ENCODE assay signal across 17 mouse cellular contexts in genomic region chr14:48503691-48504565, GRCm38 (mm10). TPM values are rescaled to one million over a fixed set of nuclear protein-coding genes. Genes with fewer than 3 reads are reported as not detected.
DNase-seq lines count a peak whose midpoint lies in the region; ATAC-seq and TF ChIP-seq lines count a peak whose summit lies in the region.
"Had no signal": no experiment of that assay in that cellular context is flagged by ENCODE, and none has a peak within 500 bp of the region (broad histone marks: within the 10 kb centered on the region; RNA-seq: fewer than 3 reads in every experiment).

No protein-coding gene starts in this region.

- no peak for TF ChIP-seq POLR2A in liver, adult 2 months (IDR thresholded peaks at IDR 0.05; ENCODE audit: extremely low read depth, insufficient read depth, low read length)

- no peaks in the 10 kb centered on the region for H3K79me2 ChIP-seq in liver, adult 2 months (ENCODE audit: control insufficient read depth, insufficient read depth, low read length)

- peak; percentile 96 for DNase-seq in liver, adult 2 months (ENCODE audit: extremely low read depth, low read depth, low spot score)
- DNase-seq in midbrain, embryonic 11.5 days (ENCODE audit: low spot score, missing footprints): peak; percentile 93
- peak; percentile 19 for DNase-seq in retina, postnatal 1 day
- no peak for DNase-seq in spleen, adult 12 weeks (ENCODE audit: low spot score)
- no peak for DNase-seq in cerebellum, adult 11-12 months
- DNase-seq: adrenal gland, adult 2 months; heart, adult 2 months had no signal

- peaks cover 3% of the 10 kb centered on the region; the same call in 1 of the 2 replicates for H3K36me3 ChIP-seq in liver, adult 2 months (ENCODE audit: control insufficient read depth, insufficient read depth, low read length)
- H3K36me3 ChIP-seq in liver, embryonic 12.5 days: no peaks in the 10 kb centered on the region
- H3K36me3 ChIP-seq in forebrain, embryonic 13.5 days (ENCODE audit: poor library complexity, severe bottlenecking): peaks cover 6% of the 10 kb centered on the region; the same call in 1 of the 2 replicates
- H3K36me3 ChIP-seq in midbrain, embryonic 11.5 days (ENCODE audit: control insufficient read depth, insufficient read depth, low read length): no peaks in the 10 kb centered on the region
- H3K36me3 ChIP-seq: stomach, embryonic 15.5 days had no signal

- WGBS in liver, adult 2 months: 52% methylated on average over 18 of the region's 18 CpGs
- 59% methylated on average over 18 of the region's 18 CpGs for WGBS in liver, embryonic 12.5 days (ENCODE audit: insufficient replicate concordance)
- WGBS in forebrain, embryonic 13.5 days: 21% methylated on average over 18 of the region's 18 CpGs
- WGBS in midbrain, embryonic 11.5 days: 21% methylated on average over 18 of the region's 18 CpGs

- H3K27me3 ChIP-seq in liver, adult 2 months (ENCODE audit: control insufficient read depth, insufficient read depth, low read length): no peaks in the 10 kb centered on the region
- no peaks in the 10 kb centered on the region for H3K27me3 ChIP-seq in liver, embryonic 12.5 days (replicated peaks)
- peaks cover 32% of the 10 kb centered on the region for H3K27me3 ChIP-seq in forebrain, embryonic 13.5 days
- peaks cover 4% of the 10 kb centered on the region; the same call in 1 of the 2 replicates for H3K27me3 ChIP-seq in midbrain, embryonic 11.5 days (ENCODE audit: control insufficient read depth, insufficient read depth, low read length)
- H3K27me3 ChIP-seq: embryonic facial prominence, embryonic 13.5 days; limb, embryonic 12.5 days; lung, embryonic 15.5 days; stomach, embryonic 15.5 days had no signal

- peak overlapping the region; percentile 40 for H3K27ac ChIP-seq in liver, adult 2 months (replicated peaks; ENCODE audit: insufficient read depth, low read depth, low read length)
- no peak overlapping the region for H3K27ac ChIP-seq in liver, embryonic 12.5 days
- no peak overlapping the region for H3K27ac ChIP-seq in forebrain, embryonic 13.5 days
- no peak overlapping the region for H3K27ac ChIP-seq in midbrain, embryonic 11.5 days (ENCODE audit: low read depth, low read length)
- H3K27ac ChIP-seq: embryonic facial prominence, embryonic 13.5 days; heart, adult 2 months; layer of hippocampus, adult 2 months; limb, embryonic 12.5 days; lung, embryonic 15.5 days; stomach, embryonic 15.5 days had no signal

- H3K4me2 ChIP-seq in liver, embryonic 12.5 days: no peak overlapping the region
- H3K4me2 ChIP-seq in forebrain, embryonic 13.5 days: peak overlapping the region; percentile 34
- H3K4me2 ChIP-seq in midbrain, embryonic 11.5 days: peak overlapping the region; percentile 32
- H3K4me2 ChIP-seq: embryonic facial prominence, embryonic 13.5 days; limb, embryonic 12.5 days; lung, embryonic 15.5 days; stomach, embryonic 15.5 days had no signal

- H3K4me1 ChIP-seq in liver, adult 2 months (ENCODE audit: control insufficient read depth, insufficient read depth, low read length): peaks cover 11% of the 10 kb centered on the region
- H3K4me1 ChIP-seq in liver, embryonic 12.5 days: no peaks in the 10 kb centered on the region
- H3K4me1 ChIP-seq in forebrain, embryonic 13.5 days: peaks cover 15% of the 10 kb centered on the region
- peaks cover 7% of the 10 kb centered on the region; the same call in 1 of the 2 replicates for H3K4me1 ChIP-seq in midbrain, embryonic 11.5 days (ENCODE audit: control insufficient read depth, insufficient read depth, low read length)
- H3K4me1 ChIP-seq: embryonic facial prominence, embryonic 13.5 days; lung, embryonic 15.5 days; stomach, embryonic 15.5 days had no signal

- TF ChIP-seq CTCF in liver, adult 2 months (IDR thresholded peaks at IDR 0.05; ENCODE audit: low read depth, low read length): no peak

- no peak overlapping the region for H3K9ac ChIP-seq in liver, adult 2 months (ENCODE audit: low read depth, low read length)
- no peak overlapping the region for H3K9ac ChIP-seq in liver, embryonic 12.5 days
- no peak overlapping the region; the same call in 1 of the 2 replicates for H3K9ac ChIP-seq in forebrain, embryonic 13.5 days
- peak overlapping the region; percentile 37; the same call in 1 of the 2 replicates for H3K9ac ChIP-seq in midbrain, embryonic 11.5 days (ENCODE audit: low read length)
- H3K9ac ChIP-seq: embryonic facial prominence, embryonic 13.5 days; limb, embryonic 12.5 days; lung, embryonic 15.5 days; stomach, embryonic 15.5 days had no signal

- no peak overlapping the region for H3K4me3 ChIP-seq in liver, adult 2 months (ENCODE audit: insufficient read depth, low read depth, low read length)
- H3K4me3 ChIP-seq in liver, embryonic 12.5 days: no peak overlapping the region
- H3K4me3 ChIP-seq in forebrain, embryonic 13.5 days: no peak overlapping the region
- no peak overlapping the region for H3K4me3 ChIP-seq in midbrain, embryonic 11.5 days (ENCODE audit: low read depth, low read length)
- H3K4me3 ChIP-seq: embryonic facial prominence, embryonic 13.5 days; heart, adult 2 months; layer of hippocampus, adult 2 months; limb, embryonic 12.5 days; lung, embryonic 15.5 days; stomach, embryonic 15.5 days had no signal

- no peaks in the 10 kb centered on the region for H3K9me3 ChIP-seq in liver, embryonic 12.5 days (replicated peaks)
- H3K9me3 ChIP-seq in forebrain, embryonic 13.5 days (replicated peaks): no peaks in the 10 kb centered on the region
- no peaks in the 10 kb centered on the region for H3K9me3 ChIP-seq in midbrain, embryonic 11.5 days (ENCODE audit: control insufficient read depth, low read length)
- H3K9me3 ChIP-seq: embryonic facial prominence, embryonic 13.5 days; G1E; limb, embryonic 12.5 days; lung, embryonic 15.5 days; stomach, embryonic 15.5 days had no signal

- ATAC-seq in liver, embryonic 12.5 days: no peak
- no peak for ATAC-seq in forebrain, embryonic 13.5 days
- ATAC-seq in midbrain, embryonic 11.5 days (ENCODE audit: low FRiP score): peak; percentile 64; the same call in 1 of the 2 replicates
- no peak for ATAC-seq in erythroid progenitor cell, adult 5-6 weeks (replicated peaks; ENCODE audit: low FRiP score, poor library complexity, severe bottlenecking)
- ATAC-seq: intestine, embryonic 16.5 days had no signal

RNA-seq across cellular contexts. Expression of gene Tmem260, which starts 58.0 kb away (rescaled TPM):
- 16.2 and 18.7 TPM in 2 replicates for total RNA-seq in liver, adult 2 months (2014; rRNA removed)
- 9.7 and 11.8 TPM in 2 replicates for polyA plus RNA-seq in liver, adult 2 months (2012; rRNA removed)
- polyA plus RNA-seq in liver, embryonic 12.5 days (2016; fragmentation: Nextera tagmentation; extraction: Ambion mirVana): 9.6 and 11.0 TPM in 2 replicates
- polyA plus RNA-seq in forebrain, embryonic 13.5 days (2015; fragmentation: Nextera tagmentation; extraction: Ambion mirVana): 16.5 and 18.4 TPM in 2 replicates
- 25.2 and 27.9 TPM in 2 replicates for polyA plus RNA-seq in midbrain, embryonic 11.5 days (2014; fragmentation: Nextera tagmentation; extraction: Ambion mirVana)
- 16.2 and 18.9 TPM in 2 replicates for total RNA-seq in erythroid progenitor cell, adult 5-6 weeks (2015; ENCODE audit: low replicate concordance)
- total RNA-seq in erythroid progenitor cell, adult 5-6 weeks (2017; ENCODE audit: low replicate concordance): 22.3 and 23.5 TPM in 2 replicates

Comparison
In these comparisons a context has a peak if more than half of its experiments do, and no peak if none do; other contexts are left out.
1. DNase-seq: peak in liver, adult 2 months (single experiment), midbrain, embryonic 11.5 days (single experiment) and retina, postnatal 1 day (single experiment); none in spleen, adult 12 weeks (single experiment) and cerebellum, adult 11-12 months (single experiment).